Mouse (Mus musculus) midbrain, embryonic 14.5 days (tissue): ENCODE data around the gene Ppp4c. TPM values are rescaled to one million over a fixed set of nuclear protein-coding genes. Genes with fewer than 3 reads are reported as not detected.
A peak's percentile ranks its signal among the peaks of the same experiment; 100 is the strongest.

Experiments
- ATAC-seq: fragments of 200-750 bp; cut with Nextera tagmentation; 2 replicates; pipeline ENCODE4 v1.8.0; 2017; ENCODE audit warnings: moderate number of reproducible peaks, moderate library complexity; ENCODE audit not compliant: low FRiP score, low TSS enrichment
- DNase-seq: peaks from one replicate; pipeline ENCODE4 v3.0.0-alpha.2; 2015
- H3K27ac ChIP-seq: fragments of 300-500 bp; sonication (generic); replicated peaks from 2 replicates; pipeline ENCODE4 v1.5.1; 2014; ENCODE audit warnings: mild to moderate bottlenecking, low read depth, low read length, moderate library complexity
- H3K27me3 ChIP-seq: fragments of 300-500 bp; sonication (generic); 2 replicates; pipeline ENCODE4 v1.6.1; 2014; ENCODE audit warnings: low read length, control low read depth, mixed read lengths; ENCODE audit not compliant: control insufficient read depth, insufficient read depth
- H3K36me3 ChIP-seq: fragments of 300-500 bp; sonication (generic); 2 replicates; pipeline ENCODE4 v1.6.1; 2014; ENCODE audit warnings: low read length, control low read depth; ENCODE audit not compliant: control insufficient read depth, insufficient read depth
- H3K4me1 ChIP-seq: fragments of 300-500 bp; sonication (generic); 2 replicates; pipeline ENCODE4 v1.6.1; 2014; ENCODE audit warnings: mild to moderate bottlenecking, antibody characterized with exemption, low read length, control low read depth; ENCODE audit not compliant: control insufficient read depth, insufficient read depth
- H3K4me2 ChIP-seq: fragments of 300-500 bp; sonication (generic); 2 replicates; pipeline ENCODE4 v1.6.1; 2014; ENCODE audit warnings: mild to moderate bottlenecking, low read length, moderate library complexity
- H3K4me3 ChIP-seq: fragments of 300-500 bp; sonication (generic); replicated peaks from 2 replicates; pipeline ENCODE4 v1.5.1; 2014; ENCODE audit warnings: low read depth, low read length
- H3K9ac ChIP-seq: fragments of 300-500 bp; sonication (generic); replicated peaks from 2 replicates; pipeline ENCODE4 v1.6.1; 2014; ENCODE audit warnings: mild to moderate bottlenecking, low read length, moderate library complexity
- H3K9me3 ChIP-seq: fragments of 300-500 bp; sonication (generic); 2 replicates; pipeline ENCODE4 v1.6.1; 2016; ENCODE audit warnings: low read length, control low read depth, mixed read lengths; ENCODE audit not compliant: control insufficient read depth
- WGBS: fragments of 180-500 bp; shearing (Covaris S2); extraction: QIAGEN DNeasy Blood & Tissue Kit; methylation state at CpG from one replicate; pipeline ENCODE4 v1.1.7; 2014; 5-methylcytosine and 5-hydroxymethylcytosine counted together
- polyA plus RNA-seq: library from polyadenylated mRNA; unstranded; fragments of >200 nt; fragmentation: Nextera tagmentation; extraction: Ambion mirVana; gene quantifications from 2 replicates; pipeline ENCODE4 v1.2.1, GENCODE M21; 2014

Gene Ppp4c
- polyA plus RNA-seq, 1 experiment from 2014 or later = 212 TPM

- DNase-seq (no peak), ATAC-seq (no peak)
- Histone ChIP-seq H3K4me3 (no peak overlapping the region), H3K36me3 (peaks cover 43% of the 10 kb centered on the region), H3K27me3 (no peaks in the 10 kb centered on the region), H3K4me1 (peaks cover 22% of the 10 kb centered on the region), H3K4me2 (no peak overlapping the region), H3K27ac (no peak overlapping the region), H3K9ac (no peak overlapping the region), H3K9me3 (no peaks in the 10 kb centered on the region)
- 93% methylated on average over 2 of the region's 2 CpGs for WGBS
Observed at GRCm38 (mm10) chr7:126773351-126773750, 18.9 kb downstream of the Ppp4c start.

- Histone ChIP-seq H3K36me3 (peaks cover 66% of the 10 kb centered on the region), H3K4me3 (no peak overlapping the region), H3K27ac (no peak overlapping the region), H3K4me2 (no peak overlapping the region), H3K9ac (no peak overlapping the region), H3K9me3 (no peaks in the 10 kb centered on the region), H3K27me3 (no peaks in the 10 kb centered on the region), H3K4me1 (peaks cover 2% of the 10 kb centered on the region; the same call in 1 of the 2 replicates)
- DNase-seq (no peak), ATAC-seq (no peak)
- WGBS = 85% methylated on average over 12 of the region's 12 CpGs
Observed at GRCm38 (mm10) chr7:126770784-126771183, 21.5 kb downstream of the Ppp4c start.

GRCm38 (mm10) chr7:126767001-126767400 lies 25.3 kb downstream of the Ppp4c start:
- H3K4me2 ChIP-seq = no peak overlapping the region
- no peak overlapping the region for H3K4me3 ChIP-seq
- H3K36me3 ChIP-seq = peaks cover 87% of the 10 kb centered on the region
- DNase-seq (no peak), ATAC-seq (no peak)
- no peaks in the 10 kb centered on the region for H3K9me3 ChIP-seq
- H3K27me3 ChIP-seq = no peaks in the 10 kb centered on the region
- 95% methylated on average over 8 of the region's 8 CpGs for WGBS
- no peaks in the 10 kb centered on the region for H3K4me1 ChIP-seq
- H3K27ac ChIP-seq = no peak overlapping the region
- H3K9ac ChIP-seq = no peak overlapping the region

GRCm38 (mm10) chr7:126766201-126766600 lies 26.1 kb downstream of the Ppp4c start, which contains the start of gene Gdpd3:
Gdpd3 (plus strand) TSS chr7:126766334.
- no peaks in the 10 kb centered on the region for H3K27me3 ChIP-seq
- H3K36me3 ChIP-seq = peaks cover 89% of the 10 kb centered on the region
- H3K4me1 ChIP-seq = peaks cover 6% of the 10 kb centered on the region
- ATAC-seq (no peak), DNase-seq (no peak)
- H3K9ac ChIP-seq = no peak within 1 kb of the TSS
- no peak within 1 kb of the TSS for H3K27ac ChIP-seq
- WGBS = 91% methylated on average over 16 of the region's 16 CpGs
- H3K4me2 ChIP-seq = no peak within 1 kb of the TSS
- H3K4me3 ChIP-seq = no peak within 1 kb of the TSS
- H3K9me3 ChIP-seq = no peaks in the 10 kb centered on the region

GRCm38 (mm10) chr7:126765540-126765939 lies 26.8 kb downstream of the Ppp4c start:
- Histone ChIP-seq H3K4me3 (no peak overlapping the region), H3K36me3 (peaks cover 84% of the 10 kb centered on the region), H3K27me3 (no peaks in the 10 kb centered on the region), H3K9me3 (no peaks in the 10 kb centered on the region), H3K27ac (no peak overlapping the region), H3K4me2 (no peak overlapping the region), H3K9ac (no peak overlapping the region), H3K4me1 (peaks cover 13% of the 10 kb centered on the region)
- no peak for ATAC-seq
- 94% methylated on average over 9 of the region's 9 CpGs for WGBS
- no peak for DNase-seq

- Histone ChIP-seq H3K4me2 (peak overlapping the region; percentile 18; the same call in 1 of the 2 replicates), H3K27me3 (no peaks in the 10 kb centered on the region), H3K4me1 (peaks cover 15% of the 10 kb centered on the region), H3K9me3 (no peaks in the 10 kb centered on the region), H3K4me3 (no peak overlapping the region), H3K36me3 (peaks cover 54% of the 10 kb centered on the region), H3K27ac (no peak overlapping the region), H3K9ac (no peak overlapping the region)
- DNase-seq = no peak
- WGBS = 74% methylated on average over 17 of the region's 17 CpGs
- ATAC-seq = no peak
Observed at GRCm38 (mm10) chr7:126762471-126763008, 29.8 kb downstream of the Ppp4c start.

- Histone ChIP-seq H3K4me3 (no peak overlapping the region), H3K27ac (no peak overlapping the region), H3K4me2 (peak overlapping the region; percentile 88), H3K4me1 (peaks cover 15% of the 10 kb centered on the region), H3K27me3 (no peaks in the 10 kb centered on the region), H3K9ac (no peak overlapping the region), H3K36me3 (peaks cover 45% of the 10 kb centered on the region), H3K9me3 (no peaks in the 10 kb centered on the region)
- ATAC-seq = no peak
- DNase-seq = no peak
- WGBS = 83% methylated on average over 6 of the region's 6 CpGs
Observed at GRCm38 (mm10) chr7:126761529-126762067, 30.7 kb downstream of the Ppp4c start.

GRCm38 (mm10) chr7:126760956-126761355 lies 31.3 kb downstream of the Ppp4c start:
- peak overlapping the region; percentile 87; the same call in 1 of the 2 replicates for H3K27ac ChIP-seq
- H3K9ac ChIP-seq = no peak overlapping the region
- no peaks in the 10 kb centered on the region for H3K9me3 ChIP-seq
- no peak for ATAC-seq
- peaks cover 15% of the 10 kb centered on the region for H3K4me1 ChIP-seq
- peaks cover 38% of the 10 kb centered on the region for H3K36me3 ChIP-seq
- peak overlapping the region; percentile 61 for H3K4me3 ChIP-seq
- no peaks in the 10 kb centered on the region for H3K27me3 ChIP-seq
- H3K4me2 ChIP-seq = peak overlapping the region; percentile 88
- WGBS = 87% methylated on average over 4 of the region's 4 CpGs
- DNase-seq = no peak

GRCm38 (mm10) chr7:126760391-126760802 lies 31.9 kb downstream of the Ppp4c start:
- 16% methylated on average over 3 of the region's 3 CpGs for WGBS
- Histone ChIP-seq H3K4me3 (peak overlapping the region; percentile 61), H3K27me3 (no peaks in the 10 kb centered on the region), H3K9me3 (no peaks in the 10 kb centered on the region), H3K9ac (peak overlapping the region; percentile 70), H3K36me3 (peaks cover 33% of the 10 kb centered on the region), H3K27ac (peak overlapping the region; percentile 87), H3K4me2 (peak overlapping the region; percentile 88), H3K4me1 (peaks cover 15% of the 10 kb centered on the region)
- peak; percentile 9; the same call in 1 of the 2 replicates for ATAC-seq
- peak; percentile 61 for DNase-seq
